Mouse (Mus musculus): ENCODE data around the gene Dnmt3l.
"Not testable (repeated sequence)": the region's sequence is repeated elsewhere in the genome, so short reads cannot be mapped to it uniquely, and the experiment has no call there.

The Dnmt3l gene

DNA sequence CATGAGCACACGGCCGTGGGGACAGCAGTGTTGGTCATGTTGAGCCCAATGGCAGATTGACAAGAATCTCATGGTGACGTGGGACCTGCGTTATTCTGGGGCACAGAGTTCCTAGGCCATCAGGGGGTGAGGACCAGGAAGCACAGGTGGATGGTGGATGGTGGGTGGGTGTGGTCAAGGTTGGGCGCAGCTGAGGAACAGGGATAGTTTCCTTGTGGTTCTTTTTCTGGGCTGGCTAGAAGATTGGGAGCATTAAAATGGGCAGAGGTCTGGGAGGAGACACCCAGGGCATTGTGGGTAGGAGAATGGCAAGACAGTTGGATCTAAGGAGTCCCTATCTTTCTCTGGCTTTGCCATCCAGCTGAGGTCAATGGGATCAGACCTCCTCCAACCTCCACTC, at the start of gene Dnmt3l:
Gene Dnmt3l (plus strand): TSS at position 301 of the 400 bp plus-strand sequence.
- in situ Hi-C loops (cut with MboI, MseI), result no loop called here

DNA sequence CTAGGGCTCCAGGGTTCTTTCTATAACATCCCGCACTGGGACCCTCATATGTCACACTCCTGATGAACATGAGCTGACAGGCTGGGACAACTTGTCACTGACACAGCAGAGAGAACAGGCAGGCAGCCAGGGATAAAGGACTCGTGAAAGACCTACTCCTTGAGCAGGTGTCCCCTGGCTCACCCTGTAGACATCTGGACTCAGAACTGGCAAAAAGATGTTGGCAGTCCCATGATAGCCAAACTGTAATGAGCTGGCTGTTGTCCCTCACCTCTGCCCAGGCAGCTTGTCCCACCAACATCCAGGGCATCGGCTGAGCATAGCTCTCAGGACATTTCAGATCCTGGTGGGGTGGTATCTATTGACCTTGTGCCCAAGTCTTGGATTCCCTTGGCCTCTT, 46.1 kb upstream of the Dnmt3l start:
- in situ Hi-C loops (cut with MboI, MseI), result no loop called here

DNA sequence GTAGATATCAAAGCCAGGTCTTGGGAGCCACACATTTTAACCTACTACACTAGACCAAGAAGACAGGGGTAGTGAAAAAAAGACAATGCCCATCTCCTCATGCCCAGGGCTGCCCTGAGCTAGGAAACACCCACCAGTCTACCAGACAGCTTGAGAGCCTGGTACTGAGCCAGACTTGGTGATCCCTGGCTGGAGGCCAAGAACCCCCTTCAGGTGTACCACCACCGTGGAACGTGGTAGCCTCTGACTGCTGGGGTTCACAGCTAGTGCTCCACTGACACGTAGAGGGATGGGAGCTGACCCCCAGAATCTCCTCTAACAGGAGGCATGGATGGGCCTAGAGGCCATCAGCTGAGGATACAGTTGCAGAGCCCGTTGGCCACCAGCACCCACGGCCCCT, 41.5 kb upstream of the Dnmt3l start:
- in situ Hi-C loops (cut with MboI, MseI), result loop anchor here (10.0 to 25.0 kb wide), 2 partner anchors 412 to 1965 kb away; partner anchors contain the start of genes Rrp1 and Zfp280b

DNA sequence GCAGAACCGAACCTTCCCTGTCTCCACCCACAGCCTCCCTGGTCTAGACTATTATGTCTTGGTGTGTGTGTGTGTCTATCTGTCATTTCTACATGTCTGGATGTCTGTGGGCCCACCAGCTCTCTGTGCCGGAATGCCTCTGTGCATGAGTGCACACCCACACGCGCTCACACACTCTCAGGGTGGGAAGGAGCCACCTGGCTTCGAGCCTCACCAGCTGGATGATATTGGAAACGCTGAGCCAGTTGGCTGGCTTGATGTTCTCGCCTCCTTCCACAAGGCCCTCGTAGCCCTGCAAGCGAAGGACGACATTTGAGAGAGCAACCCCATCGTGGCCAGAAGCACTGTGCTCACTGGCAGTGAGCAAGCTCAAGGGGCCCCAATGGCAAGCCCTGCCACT, 40.0 kb upstream of the Dnmt3l start:
- in situ Hi-C loops (cut with MboI, MseI), result loop anchor here (10.0 to 25.0 kb wide), 2 partner anchors 411 to 1967 kb away; partner anchors contain the start of genes Rrp1 and Zfp280b

DNA sequence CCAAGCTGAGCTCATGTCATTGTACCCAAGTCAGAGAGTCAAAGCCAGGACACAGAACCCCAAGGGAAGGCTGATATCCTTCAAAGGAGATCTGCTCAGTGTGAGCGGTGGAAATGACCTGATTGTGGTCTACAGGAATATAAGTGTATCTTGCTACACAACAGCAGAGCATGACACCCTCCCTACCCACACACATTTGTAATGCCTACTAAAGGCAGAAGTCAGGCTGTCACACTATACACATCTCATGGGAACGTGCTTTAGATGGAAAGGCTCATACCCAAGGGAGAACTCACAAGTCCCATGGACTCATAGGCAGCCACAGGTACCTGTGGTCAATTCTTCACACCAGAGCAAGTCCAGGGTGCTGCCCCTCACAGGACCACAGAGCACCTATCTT, 39.4 kb upstream of the Dnmt3l start:
- in situ Hi-C loops (cut with MboI, MseI), result loop anchor here (10.0 to 25.0 kb wide), 2 partner anchors 410 to 1968 kb away; partner anchors contain the start of genes Rrp1 and Zfp280b

DNA sequence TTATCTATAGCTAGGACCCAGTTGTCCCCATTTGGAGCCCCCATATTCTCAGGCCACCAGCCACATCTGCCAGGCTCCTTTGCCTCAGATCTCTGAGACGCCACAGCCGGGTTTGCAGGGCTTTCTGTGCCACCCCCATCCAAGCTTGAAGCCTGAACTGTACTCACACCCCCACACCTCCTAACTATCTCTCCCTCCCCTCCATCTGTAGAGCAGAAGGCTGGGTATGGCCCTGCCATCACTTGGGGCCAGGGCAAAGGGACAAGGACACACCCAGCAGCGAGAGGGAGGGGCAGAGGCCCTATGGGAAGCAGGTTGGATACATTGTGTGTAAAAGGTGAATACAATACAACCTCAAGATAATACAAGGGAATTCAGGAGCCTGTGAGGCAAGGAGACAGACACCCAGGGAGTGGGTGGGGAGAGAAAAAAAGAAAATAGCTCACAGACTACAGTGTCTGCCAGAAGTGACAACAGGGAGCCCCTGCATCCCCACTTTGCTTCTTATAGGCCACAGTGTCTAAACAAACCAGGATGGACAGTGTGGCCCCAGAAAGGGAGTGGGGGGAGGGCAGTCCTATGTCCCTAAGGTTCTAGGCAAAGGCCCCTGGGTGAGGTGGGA, 37.2 kb upstream of the Dnmt3l start:
- in situ Hi-C loops (cut with MboI, MseI), result loop anchor here (10.0 to 25.0 kb wide), 2 partner anchors 408 to 1970 kb away; partner anchors contain the start of genes Rrp1 and Zfp280b

DNA sequence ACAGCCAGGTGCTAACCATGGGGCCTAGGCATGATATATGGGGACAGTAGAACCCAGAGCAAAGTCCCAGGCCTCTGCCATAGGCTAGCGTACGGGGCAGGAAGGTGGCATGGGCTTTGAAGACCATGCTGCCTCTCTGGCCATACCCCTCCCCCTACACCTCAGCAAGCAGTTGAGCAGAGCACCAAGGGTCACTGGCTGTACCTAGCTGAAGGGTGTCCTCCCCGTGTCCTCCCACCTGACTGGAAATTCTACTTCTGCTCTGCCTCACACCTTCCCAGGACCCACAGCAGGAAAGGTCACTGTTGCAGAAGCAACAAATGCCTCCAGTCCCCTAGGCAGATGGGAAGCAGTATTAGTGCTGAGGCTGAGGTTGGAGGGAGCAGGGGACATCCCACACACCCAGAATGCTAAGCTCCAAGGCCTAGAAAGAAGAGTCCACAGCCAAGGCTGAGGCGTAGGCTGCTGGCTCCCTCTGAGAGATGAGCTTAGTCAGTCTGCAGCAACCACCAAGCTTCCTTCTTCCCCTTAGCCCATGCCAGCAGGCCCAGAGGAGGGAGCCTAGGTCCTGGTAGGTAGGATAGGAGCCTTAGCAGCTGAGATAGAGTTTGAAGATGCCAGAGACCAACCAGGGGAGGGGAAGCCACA, 35.8 kb upstream of the Dnmt3l start:
- in situ Hi-C loops (cut with MboI, MseI), result loop anchor here (10.0 to 25.0 kb wide), 2 partner anchors 406 to 1971 kb away; partner anchors contain the start of genes Rrp1 and Zfp280b

DNA sequence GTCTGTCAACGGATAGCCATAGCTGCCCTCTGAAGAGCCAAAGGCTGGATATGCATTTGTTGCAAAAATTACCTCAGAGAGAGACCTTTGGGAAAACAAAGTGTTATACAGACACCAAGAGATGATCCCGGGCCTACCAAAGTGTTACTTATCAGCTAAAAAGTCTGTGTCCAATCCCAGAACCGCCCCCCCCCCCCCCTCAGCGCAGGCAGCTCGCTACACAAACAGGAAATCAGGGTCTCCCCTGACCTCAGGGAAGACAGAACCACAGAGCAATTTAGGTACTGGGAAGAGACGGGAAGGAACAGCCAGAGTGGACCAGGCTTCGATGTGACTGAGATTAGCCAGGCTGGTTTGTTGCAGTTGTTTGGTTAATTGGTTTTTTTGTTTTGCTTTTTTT, 34.5 kb upstream of the Dnmt3l start:
- in situ Hi-C loops (cut with MboI, MseI), result loop anchor here (10.0 to 25.0 kb wide), 2 partner anchors 405 to 1972 kb away; partner anchors contain the start of genes Rrp1 and Zfp280b

DNA sequence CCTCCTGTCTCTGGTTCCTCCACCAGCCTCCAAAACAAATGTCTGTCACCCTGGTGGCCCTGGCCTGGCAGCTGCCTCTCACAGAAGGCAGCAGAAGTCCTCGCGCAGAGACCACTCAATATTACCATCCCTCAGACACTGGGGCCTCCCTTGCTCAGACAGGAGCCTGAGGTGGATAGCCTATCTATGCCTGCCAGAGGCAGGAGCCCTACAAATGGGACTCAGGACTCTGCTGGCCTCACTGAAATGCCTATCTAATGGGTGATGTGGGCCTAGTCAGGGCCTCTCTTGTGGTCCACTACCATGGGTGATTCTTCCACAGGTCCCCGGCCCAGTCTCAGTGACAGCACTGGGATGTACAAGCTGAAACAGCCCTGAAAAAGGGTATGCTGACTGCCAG, 33.6 kb upstream of the Dnmt3l start:
- in situ Hi-C loops (cut with MboI, MseI), result loop anchor here (10.0 to 25.0 kb wide), 2 partner anchors 404 to 1973 kb away; partner anchors contain the start of genes Rrp1 and Zfp280b

DNA sequence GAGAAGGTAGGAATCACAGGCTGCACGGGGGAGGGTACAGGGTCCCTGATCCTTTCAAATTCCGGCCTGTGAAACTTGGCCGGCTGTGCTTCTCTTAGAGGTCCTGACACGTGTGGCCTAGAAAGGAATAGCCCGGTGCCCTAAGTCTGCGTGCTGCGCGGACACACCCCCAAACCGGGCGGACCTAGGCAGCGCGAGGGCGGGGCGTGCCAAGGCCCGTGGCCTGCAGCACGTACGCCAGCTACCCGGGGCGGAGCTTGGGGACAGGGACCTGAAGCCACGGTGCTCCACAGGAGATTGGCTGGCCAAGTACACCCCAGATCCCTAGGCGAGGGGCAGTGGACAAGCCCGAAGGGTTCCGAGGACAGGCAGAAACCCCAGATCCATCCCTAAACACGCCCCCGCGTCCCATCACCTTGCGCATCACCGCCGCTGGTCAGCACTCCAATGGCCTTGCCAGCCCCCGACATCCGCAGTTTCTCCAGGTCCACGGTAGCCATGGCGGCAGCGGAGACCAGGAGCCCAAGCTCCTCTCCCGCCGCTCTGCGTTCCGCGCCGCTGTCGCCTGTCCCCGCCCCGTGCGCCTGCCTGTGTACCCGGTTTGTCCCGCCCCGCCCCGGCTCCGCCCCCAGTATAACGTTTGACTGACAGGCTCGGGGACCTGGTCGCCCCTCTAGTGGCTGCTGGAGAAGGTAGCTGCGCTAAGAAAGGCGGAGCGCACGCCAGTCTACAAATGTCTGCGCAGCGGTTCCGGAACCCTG, 32.4 kb upstream of the Dnmt3l start:
- in situ Hi-C loops (cut with MboI, MseI), result loop anchor here (10.0 to 25.0 kb wide), 2 partner anchors 403 to 1975 kb away; partner anchors contain the start of genes Rrp1 and Zfp280b

DNA sequence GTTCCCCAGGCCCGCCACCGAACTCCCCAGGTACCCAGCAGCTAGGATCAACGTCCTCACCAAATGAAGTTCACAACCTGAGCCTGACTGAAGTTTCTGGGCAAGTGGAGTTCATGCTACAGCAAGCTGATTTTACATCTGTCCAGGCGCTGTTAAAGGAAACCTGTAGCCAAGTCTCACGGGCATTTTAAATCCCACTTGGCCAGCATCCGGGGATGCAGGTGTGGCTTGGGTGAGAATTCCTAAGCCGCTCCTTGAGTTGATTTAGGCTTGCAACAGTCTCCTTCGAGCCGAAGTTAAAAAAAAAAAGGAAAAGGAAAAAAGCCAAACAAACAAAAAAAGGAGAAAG, 31.8 kb upstream of the Dnmt3l start, which contains the start of gene Pfkl:
Gene Pfkl (minus strand): TSS at position 139 of the 349 bp plus-strand sequence.
- in situ Hi-C loops (cut with MboI, MseI), result loop anchor here (10.0 to 25.0 kb wide), 2 partner anchors 402 to 1975 kb away; partner anchors contain the start of genes Rrp1 and Zfp280b

DNA sequence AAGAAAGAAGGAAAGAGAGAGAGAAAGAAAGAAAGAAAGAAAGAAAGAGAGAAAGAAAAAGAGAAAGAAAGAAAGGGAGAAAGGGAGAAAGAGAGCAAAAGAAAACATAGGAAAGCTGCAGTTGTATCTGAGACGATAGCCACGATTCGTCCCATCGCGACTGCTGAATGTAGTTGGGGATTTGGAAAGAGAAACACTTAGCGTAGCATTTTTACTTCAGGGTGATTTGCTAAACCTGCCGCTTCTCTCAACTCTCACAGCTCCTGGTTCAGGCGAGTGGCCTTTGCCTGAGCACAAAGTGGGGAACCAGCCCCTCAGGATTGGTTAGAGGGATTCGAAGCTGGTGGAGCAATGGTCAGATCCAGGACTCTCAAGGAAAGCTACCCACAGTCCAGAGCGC, 31.4 kb upstream of the Dnmt3l start:
- in situ Hi-C loops (cut with MboI, MseI), result loop anchor here (25.0 kb wide), 1 partner anchor 402 kb away; the partner anchor contains the start of gene Rrp1

DNA sequence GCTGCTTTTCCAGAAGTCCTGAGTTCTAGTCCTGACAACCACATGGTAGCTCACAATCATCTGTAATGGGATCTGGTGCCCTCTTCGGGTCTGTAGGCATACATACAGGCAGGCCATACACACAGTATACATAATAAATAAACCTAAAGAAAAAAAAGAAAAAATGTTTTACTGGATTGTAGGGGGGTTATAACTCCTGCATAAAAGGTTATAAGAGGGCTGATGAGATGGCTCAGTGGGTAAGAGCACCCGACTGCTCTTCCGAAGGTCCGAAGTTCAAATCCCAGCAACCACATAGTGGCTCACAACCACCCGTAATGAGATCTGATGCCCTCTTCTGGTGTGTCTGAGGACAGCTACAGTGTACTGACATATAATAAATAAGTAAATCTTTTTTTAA, 30.6 kb upstream of the Dnmt3l start:
- in situ Hi-C loops (cut with MboI, MseI), result loop anchor here (25.0 kb wide), 1 partner anchor 401 kb away; the partner anchor contains the start of gene Rrp1

DNA sequence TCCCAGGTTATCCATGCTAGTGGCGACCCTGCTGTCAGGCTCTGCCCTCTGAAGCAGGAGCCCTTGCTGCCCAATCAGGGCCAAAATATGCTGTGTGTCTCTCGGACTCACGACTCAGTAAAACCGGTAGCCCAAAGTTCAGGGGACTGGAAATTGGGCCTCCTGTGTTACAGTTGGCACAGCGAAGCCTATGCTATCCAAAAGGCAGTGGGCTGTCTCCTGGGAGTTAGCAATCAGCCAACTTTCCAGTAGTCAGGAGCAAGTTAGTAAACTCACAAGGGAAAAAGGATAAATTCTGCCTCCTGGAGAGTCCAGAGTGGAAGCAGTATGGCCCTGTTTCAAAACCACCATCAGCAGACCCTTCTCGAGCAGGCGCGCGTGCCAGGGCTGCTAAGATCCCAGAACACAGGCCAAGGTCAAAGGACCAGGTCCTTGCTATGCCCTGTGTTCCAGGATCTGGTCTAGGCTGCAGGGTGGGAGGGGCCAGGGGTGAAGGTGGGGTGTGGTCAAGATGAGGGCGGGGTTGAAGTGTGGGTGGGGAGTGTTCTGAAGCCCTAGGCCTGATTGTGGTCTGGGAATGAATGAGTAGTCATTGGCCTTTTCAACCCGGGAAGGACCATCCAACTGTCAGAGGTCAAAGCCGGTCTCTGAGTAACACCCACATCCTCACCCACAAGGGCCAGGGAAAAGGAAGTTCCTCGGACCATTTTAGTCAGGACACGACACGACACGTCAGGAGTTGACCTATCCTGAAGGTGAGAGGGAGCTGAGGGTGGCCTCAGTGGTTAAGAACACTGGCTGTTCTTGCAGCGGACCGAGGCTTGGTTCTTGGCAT, 28.9 kb upstream of the Dnmt3l start:
- in situ Hi-C loops (cut with MboI, MseI), result loop anchor here (25.0 kb wide), 1 partner anchor 399 kb away; the partner anchor contains the start of gene Rrp1

DNA sequence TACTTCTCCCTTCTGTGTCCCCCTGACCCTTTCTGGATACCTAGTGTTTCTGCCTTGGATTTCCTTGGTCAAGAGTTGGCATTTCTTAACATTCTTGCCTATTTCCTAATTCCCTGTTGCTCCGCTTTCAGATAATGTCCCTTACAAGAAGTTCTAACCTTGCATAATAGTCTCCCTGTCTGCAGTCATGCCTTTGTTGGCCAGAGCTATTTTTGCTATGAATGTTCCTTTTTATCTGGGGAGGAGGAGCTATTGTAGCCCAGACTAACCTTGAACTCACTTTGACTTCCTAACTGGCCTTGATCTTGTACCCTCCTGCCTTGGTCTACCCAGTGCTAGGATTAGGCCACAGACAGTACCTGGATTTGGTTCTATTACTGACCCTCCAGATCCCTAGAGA, 26.3 kb upstream of the Dnmt3l start:
- in situ Hi-C loops (cut with MboI, MseI), result loop anchor here (25.0 kb wide), 1 partner anchor 397 kb away; the partner anchor contains the start of gene Rrp1

DNA sequence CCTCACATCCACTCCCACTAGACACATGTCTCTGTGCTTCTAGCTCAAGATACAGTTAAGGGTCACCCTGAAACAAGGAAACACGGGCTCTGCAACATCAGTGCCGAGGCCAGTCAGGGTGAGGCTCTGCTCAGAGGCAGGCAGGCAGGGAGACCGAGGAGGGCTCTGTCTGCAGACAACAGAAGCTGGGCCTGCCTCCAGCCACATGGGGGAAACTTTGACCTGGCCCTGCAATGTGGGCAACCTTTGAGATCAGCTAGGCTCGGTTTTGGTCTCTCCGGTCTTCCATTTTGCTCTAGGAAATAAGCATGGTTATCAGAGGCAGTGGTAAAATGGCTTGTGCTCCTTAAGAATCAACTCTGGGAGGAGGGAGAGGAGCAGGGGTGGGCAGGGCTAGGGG, 25.4 kb upstream of the Dnmt3l start:
- in situ Hi-C loops (cut with MboI, MseI), result loop anchor here (25.0 kb wide), 1 partner anchor 396 kb away; the partner anchor contains the start of gene Rrp1

DNA sequence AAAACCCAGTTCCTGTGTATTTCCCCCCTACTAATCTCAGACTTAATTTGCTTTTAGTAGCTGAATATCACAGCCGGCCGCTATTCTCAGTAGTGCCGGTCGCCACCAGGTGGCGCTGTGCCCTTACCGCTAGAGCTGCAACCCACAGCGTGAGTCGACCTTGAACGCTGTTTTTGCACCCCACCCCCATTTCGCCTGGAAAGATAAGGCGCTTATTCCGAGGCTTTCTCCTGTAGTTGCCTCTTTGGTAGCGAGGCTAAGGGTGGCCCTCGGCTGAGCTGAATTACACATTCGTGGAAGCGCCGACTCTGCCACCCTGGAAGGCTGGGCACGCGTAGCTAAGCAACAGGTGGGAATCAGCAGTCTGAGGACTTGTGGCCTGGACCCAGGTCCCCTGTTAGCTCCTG, 22.9 kb upstream of the Dnmt3l start:
- in situ Hi-C loops (cut with MboI, MseI), result loop anchor here (25.0 kb wide), 1 partner anchor 394 kb away; the partner anchor contains the start of gene Rrp1

DNA sequence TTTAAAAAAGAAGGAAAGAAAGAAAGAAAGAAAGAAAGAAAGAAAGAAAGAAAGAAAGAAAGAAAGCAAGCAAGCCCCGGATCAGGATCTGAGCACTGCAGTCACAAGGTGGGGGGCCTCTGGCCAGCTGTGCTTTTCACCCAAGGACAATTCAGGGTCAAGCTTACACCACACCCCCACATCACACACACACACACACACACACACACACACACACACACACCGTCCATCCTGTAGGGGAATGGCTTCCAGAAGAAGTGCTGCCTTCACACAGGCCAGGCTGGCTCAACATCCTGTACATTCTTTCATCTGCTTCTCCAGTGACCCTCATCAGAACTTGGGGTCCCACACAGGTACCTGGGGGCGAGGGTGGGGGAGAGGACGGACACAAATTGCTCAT, 22.5 kb upstream of the Dnmt3l start:
- in situ Hi-C loops (cut with MboI, MseI), result loop anchor here (25.0 kb wide), 1 partner anchor 393 kb away; the partner anchor contains the start of gene Rrp1

DNA sequence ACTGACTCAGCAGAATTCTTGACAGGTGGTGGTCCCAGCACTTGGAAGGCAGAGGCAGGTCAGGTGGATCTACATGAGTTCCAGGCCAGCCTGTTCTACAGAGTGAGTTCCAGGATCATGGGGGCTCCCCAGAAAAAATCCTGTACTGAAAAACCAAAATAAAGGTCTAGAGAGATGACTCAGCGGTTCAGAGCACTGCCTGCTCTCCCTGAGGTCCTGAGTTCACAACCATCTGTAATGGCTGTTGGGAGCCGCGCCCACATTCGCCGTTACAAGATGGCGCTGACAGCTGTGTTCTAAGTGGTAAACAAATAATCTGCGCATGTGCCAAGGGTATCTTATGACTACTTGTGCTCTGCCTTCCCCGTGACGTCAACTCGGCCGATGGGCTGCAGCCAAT, 21.8 kb upstream of the Dnmt3l start:
- in situ Hi-C loops (cut with MboI, MseI), result loop anchor here (25.0 kb wide), 1 partner anchor 392 kb away; the partner anchor contains the start of gene Rrp1

DNA sequence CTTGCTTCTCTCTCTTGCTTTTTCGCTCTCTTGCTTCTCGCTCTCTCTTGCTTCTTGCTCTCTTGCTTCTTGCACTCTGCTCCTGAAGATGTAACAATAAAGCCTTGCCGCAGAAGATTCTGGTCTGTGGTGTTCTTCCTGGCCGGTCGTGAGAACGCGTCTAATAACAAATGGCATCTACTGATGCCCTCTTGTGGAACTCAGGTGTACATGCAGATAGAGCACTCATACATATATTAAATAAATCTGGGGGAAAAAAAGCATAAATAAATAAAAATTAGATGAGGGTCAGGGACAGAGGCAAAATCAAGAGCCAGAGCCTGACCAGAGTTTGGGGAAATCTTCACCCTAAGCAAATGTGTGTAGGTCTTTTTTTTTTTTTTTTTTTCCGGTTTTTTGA, 16.3 kb upstream of the Dnmt3l start:
- in situ Hi-C loops (cut with MboI, MseI), result not testable (repeated sequence)
